Mouse (Mus musculus) neural tube, embryonic 13.5 days (tissue): ENCODE data around the gene Nmrk1. TPM values are rescaled to one million over a fixed set of nuclear protein-coding genes. Genes with fewer than 3 reads are reported as not detected.

Experiments used
- ATAC-seq: fragments of 200-750 bp; cut with Nextera tagmentation; 2 replicates; pipeline ENCODE4 v1.8.0; 2017; ENCODE audit warnings: low read depth, mild to moderate bottlenecking, moderate TSS enrichment, moderate library complexity
- H3K27ac ChIP-seq: fragments of 300-500 bp; sonication (generic); replicated peaks from 2 replicates; pipeline ENCODE4 v1.5.1; 2015; ENCODE audit warnings: moderate library complexity, mild to moderate bottlenecking, inconsistent platforms
- H3K27me3 ChIP-seq: fragments of 300-500 bp; sonication (generic); 2 replicates; pipeline ENCODE4 v1.6.1; 2015; ENCODE audit warnings: mild to moderate bottlenecking, inconsistent platforms
- H3K36me3 ChIP-seq: fragments of 300-500 bp; sonication (generic); 2 replicates; pipeline ENCODE4 v1.6.1; 2015; ENCODE audit warnings: mild to moderate bottlenecking, inconsistent platforms
- H3K4me1 ChIP-seq: fragments of 300-500 bp; sonication (generic); replicated peaks from 2 replicates; pipeline ENCODE4 v1.6.1; 2015; ENCODE audit warnings: inconsistent platforms
- H3K4me2 ChIP-seq: fragments of 300-500 bp; sonication (generic); 2 replicates; pipeline ENCODE4 v1.6.1; 2015; ENCODE audit warnings: inconsistent platforms, mild to moderate bottlenecking, moderate library complexity
- H3K4me3 ChIP-seq: fragments of 300-500 bp; sonication (generic); 2 replicates; pipeline ENCODE4 v1.5.1; 2015; ENCODE audit warnings: mild to moderate bottlenecking, inconsistent platforms
- H3K9ac ChIP-seq: fragments of 300-500 bp; sonication (generic); 2 replicates; pipeline ENCODE4 v1.6.1; 2015; ENCODE audit warnings: moderate library complexity, mild to moderate bottlenecking, inconsistent platforms
- H3K9me3 ChIP-seq: fragments of 300-500 bp; sonication (generic); 2 replicates; pipeline ENCODE4 v1.6.1; 2016; ENCODE audit warnings: inconsistent platforms
- WGBS: fragments of 180-500 bp; shearing (Covaris S2); methylation state at CpG from one replicate; pipeline ENCODE4 v1.1.7; 2015; 5-methylcytosine and 5-hydroxymethylcytosine counted together
- polyA plus RNA-seq: library from polyadenylated mRNA; unstranded; fragments of >200 nt; fragmentation: Nextera tagmentation; extraction: Ambion mirVana; gene quantifications from 2 replicates; pipeline ENCODE4 v1.2.1, GENCODE M21; 2015

Gene Nmrk1
- polyA plus RNA-seq, 1 experiment from 2014 or later = 12.0 TPM

DNA sequence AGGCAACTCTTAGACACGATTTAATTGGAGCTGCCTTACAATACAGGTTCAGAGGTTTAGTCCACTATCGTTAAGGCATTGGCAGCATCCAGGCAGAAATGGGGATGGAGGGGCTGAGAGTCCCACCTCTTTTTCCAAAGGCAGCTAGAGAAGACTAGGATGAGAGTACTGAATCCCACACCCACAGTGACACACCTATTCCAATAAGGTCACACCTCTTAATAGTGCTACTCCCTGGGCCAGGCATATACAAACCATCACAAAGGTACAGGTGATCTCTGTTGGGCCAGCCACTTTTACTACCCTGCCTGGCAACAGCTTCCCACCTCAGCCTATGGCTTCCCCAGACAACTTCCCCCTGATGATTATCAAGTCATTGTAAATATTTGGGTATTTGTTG lies 61.0 kb downstream of the Nmrk1 start:
- Histone ChIP-seq H3K36me3 (peaks cover 20% of the 10 kb centered on the region), H3K4me3 (no peak overlapping the region), H3K4me2 (no peak overlapping the region), H3K27ac (no peak overlapping the region), H3K27me3 (no peaks in the 10 kb centered on the region), H3K9ac (no peak overlapping the region), H3K9me3 (no peaks in the 10 kb centered on the region), H3K4me1 (no peaks in the 10 kb centered on the region)
- WGBS = 88% methylated on average over 2 of the region's 2 CpGs
- no peak for ATAC-seq

GRCm38 (mm10) chr19:18695116-18695515 lies 63.4 kb downstream of the Nmrk1 start:
- H3K4me1 ChIP-seq = no peaks in the 10 kb centered on the region
- no peak for ATAC-seq
- no peak overlapping the region for H3K27ac ChIP-seq
- H3K36me3 ChIP-seq = peaks cover 20% of the 10 kb centered on the region
- no peak overlapping the region for H3K9ac ChIP-seq
- 97% methylated on average over 3 of the region's 3 CpGs for WGBS
- H3K4me3 ChIP-seq = no peak overlapping the region
- no peaks in the 10 kb centered on the region for H3K9me3 ChIP-seq
- no peak overlapping the region for H3K4me2 ChIP-seq
- H3K27me3 ChIP-seq = no peaks in the 10 kb centered on the region

- H3K27ac ChIP-seq = no peak overlapping the region
- H3K4me2 ChIP-seq = no peak overlapping the region
- peaks cover 20% of the 10 kb centered on the region for H3K36me3 ChIP-seq
- H3K9ac ChIP-seq = no peak overlapping the region
- no peak overlapping the region for H3K4me3 ChIP-seq
- H3K27me3 ChIP-seq = no peaks in the 10 kb centered on the region
- 93% methylated on average over 1 of the region's 1 CpGs for WGBS
- no peaks in the 10 kb centered on the region for H3K4me1 ChIP-seq
- no peak for ATAC-seq
- H3K9me3 ChIP-seq = no peaks in the 10 kb centered on the region
Observed at GRCm38 (mm10) chr19:18695552-18695951, 63.8 kb downstream of the Nmrk1 start.

Other genes with a start within 250 kb of the Nmrk1 start
- 52.3 and 58.8 TPM in 2 replicates for gene Ostf1, start 127 bp upstream of the Nmrk1 start, polyA plus RNA-seq
- 13.5 and 13.9 TPM in 2 replicates for gene Carnmt1, start 38.8 kb downstream of the Nmrk1 start, polyA plus RNA-seq
- 61.3 and 61.9 TPM in 2 replicates for gene D030056L22Rik, start 81.2 kb downstream of the Nmrk1 start, polyA plus RNA-seq
- 0.25 and 0.35 TPM in 2 replicates for gene Trpm6, start 118.0 kb downstream of the Nmrk1 start, polyA plus RNA-seq